In the genomic region with DNA sequence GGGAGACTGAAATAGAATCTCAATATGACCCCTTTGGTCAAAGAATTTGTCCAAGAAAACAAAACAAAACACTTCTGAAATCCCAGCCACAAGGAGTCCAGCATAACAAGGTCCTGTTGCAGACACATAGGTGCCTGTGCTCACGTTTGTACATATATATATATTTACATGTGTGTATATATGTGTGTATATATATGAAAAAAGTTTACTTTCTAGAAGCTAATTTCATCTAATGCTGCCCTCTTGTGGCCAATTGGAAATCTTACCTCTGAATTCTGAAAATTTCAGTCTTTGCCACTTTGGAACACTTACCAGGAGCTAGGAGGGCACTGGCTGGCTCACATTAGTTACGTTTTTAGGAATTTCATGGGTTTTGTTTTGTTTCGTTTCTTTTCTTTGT, we compare ENCODE assay signal across 13 mouse cellular contexts. TPM values are rescaled to one million over a fixed set of nuclear protein-coding genes. Genes with fewer than 3 reads are reported as not detected.
DNase-seq lines count a peak whose midpoint lies in the region; ATAC-seq and TF ChIP-seq lines count a peak whose summit lies in the region.
"Had no signal": no experiment of that assay in that cellular context is flagged by ENCODE, and none has a peak within 500 bp of the region (broad histone marks: within the 10 kb centered on the region; RNA-seq: fewer than 3 reads in every experiment).

No protein-coding gene starts in this region.

- H3K79me2 ChIP-seq in MEL (ENCODE audit: control insufficient read depth, insufficient read depth, low read length, poor library complexity) = no peaks in the 10 kb centered on the region

- no peak overlapping the region for H3K27ac ChIP-seq in forebrain, embryonic 14.5 days (ENCODE audit: low read depth, low read length)
- no peak overlapping the region for H3K27ac ChIP-seq in forebrain, embryonic 10.5 days
- no peak overlapping the region for H3K27ac ChIP-seq in liver, postnatal 0 days (ENCODE audit: low read depth)
- H3K27ac ChIP-seq in liver, embryonic 11.5 days (ENCODE audit: low read depth, low read length) = no peak overlapping the region
- no peak overlapping the region for H3K27ac ChIP-seq in MEL (ENCODE audit: control insufficient read depth, low read depth, low read length)
- H3K27ac ChIP-seq: embryonic facial prominence, embryonic 12.5 days; limb, embryonic 12.5 days had no signal

- H3K4me2 ChIP-seq in forebrain, embryonic 14.5 days (ENCODE audit: low read length) = no peak overlapping the region
- H3K4me2 ChIP-seq in liver, postnatal 0 days (ENCODE audit: low read depth, low read length) = no peak overlapping the region
- H3K4me2 ChIP-seq in liver, embryonic 11.5 days = no peak overlapping the region
- H3K4me2 ChIP-seq: embryonic facial prominence, embryonic 12.5 days; limb, embryonic 12.5 days had no signal

- no peak for TF ChIP-seq EP300 in liver, postnatal 0 days (IDR thresholded peaks at IDR 0.05; ENCODE audit: low read depth)
- TF ChIP-seq EP300 in MEL (IDR thresholded peaks at IDR 0.05; ENCODE audit: low read depth in 1 of 2, low read length in 2 of 2) = no peak

- WGBS in forebrain, embryonic 14.5 days = 21% methylated on average over 3 of the region's 3 CpGs
- WGBS in forebrain, embryonic 10.5 days = 30% methylated on average over 3 of the region's 3 CpGs
- WGBS in liver, postnatal 0 days (ENCODE audit: insufficient replicate concordance) = 11% methylated on average over 3 of the region's 3 CpGs
- WGBS in liver, embryonic 11.5 days = 19% methylated on average over 3 of the region's 3 CpGs

- H3K4me1 ChIP-seq in forebrain, embryonic 14.5 days (ENCODE audit: control insufficient read depth, insufficient read depth, low read length) = no peaks in the 10 kb centered on the region
- no peaks in the 10 kb centered on the region for H3K4me1 ChIP-seq in forebrain, embryonic 10.5 days
- 0 out of 2 replicates have a peak, but pooled peaks cover under 1% of the 10 kb centered on the region for H3K4me1 ChIP-seq in liver, postnatal 0 days (ENCODE audit: insufficient read depth)
- H3K4me1 ChIP-seq in liver, embryonic 11.5 days (replicated peaks; ENCODE audit: control insufficient read depth, insufficient read depth, low read length) = no peaks in the 10 kb centered on the region
- H3K4me1 ChIP-seq in MEL (ENCODE audit: control insufficient read depth in 1 of 2, insufficient read depth in 2 of 2, low read length in 2 of 2) = no peaks in the 10 kb centered on the region
- H3K4me1 ChIP-seq: embryonic facial prominence, embryonic 12.5 days; limb, embryonic 12.5 days had no signal

- H3K9ac ChIP-seq in forebrain, embryonic 14.5 days (ENCODE audit: low read length) = no peak overlapping the region
- H3K9ac ChIP-seq in liver, postnatal 0 days (replicated peaks) = no peak overlapping the region
- H3K9ac ChIP-seq in liver, embryonic 11.5 days (ENCODE audit: low read depth, low read length) = no peak overlapping the region
- H3K9ac ChIP-seq in MEL (ENCODE audit: control insufficient read depth, low read depth, low read length, poor library complexity, severe bottlenecking) = no peak overlapping the region
- H3K9ac ChIP-seq: embryonic facial prominence, embryonic 12.5 days; limb, embryonic 12.5 days had no signal

- no peak overlapping the region for H3K4me3 ChIP-seq in forebrain, embryonic 14.5 days (ENCODE audit: low read depth, low read length)
- H3K4me3 ChIP-seq in forebrain, embryonic 10.5 days = no peak overlapping the region
- no peak overlapping the region for H3K4me3 ChIP-seq in liver, postnatal 0 days (ENCODE audit: low read depth, low read length)
- H3K4me3 ChIP-seq in liver, embryonic 11.5 days (ENCODE audit: low read depth, low read length) = no peak overlapping the region
- no peak overlapping the region for H3K4me3 ChIP-seq in MEL (ENCODE audit: control insufficient read depth in 1 of 2, insufficient read depth in 1 of 2, low read depth in 2 of 2, low read length in 2 of 2)
- H3K4me3 ChIP-seq: embryonic facial prominence, embryonic 12.5 days; limb, embryonic 12.5 days had no signal

- no peak for ATAC-seq in forebrain, embryonic 14.5 days
- ATAC-seq in liver, postnatal 0 days = no peak
- no peak for ATAC-seq in liver, embryonic 11.5 days (replicated peaks; ENCODE audit: low FRiP score)
- ATAC-seq in megakaryocyte progenitor cell, adult 5-6 weeks (replicated peaks; ENCODE audit: poor library complexity) = peak; percentile 66

- TF ChIP-seq RAD21 in MEL (IDR thresholded peaks at IDR 0.05; ENCODE audit: low read depth, low read length) = peak; percentile 60

- no peak for TF ChIP-seq POLR2A in MEL (IDR thresholded peaks at IDR 0.05; ENCODE audit: control insufficient read depth in 1 of 2, insufficient read depth in 1 of 2, low read depth in 1 of 2, low read length in 2 of 2, poor library complexity in 1 of 2)

- peak; percentile 66 for DNase-seq in forebrain, embryonic 14.5 days (ENCODE audit: low spot score)
- DNase-seq in forebrain, embryonic 10.5 days (ENCODE audit: extremely low spot score, low spot score) = no peak
- DNase-seq in liver, postnatal 0 days = no peak
- no peak for DNase-seq in liver, embryonic 11.5 days (ENCODE audit: low spot score)
- peak; percentile 59 for DNase-seq in MEL (ENCODE audit: low read depth, low spot score)
- no peak for DNase-seq in urinary bladder, postnatal 10 days (ENCODE audit: low spot score)
- no peak for DNase-seq in layer of hippocampus, postnatal 25 days (ENCODE audit: extremely low spot score in 1 of 2, low spot score in 1 of 2)
- DNase-seq: heart, postnatal 4 days had no signal

- TF ChIP-seq CTCF in liver, postnatal 0 days (IDR thresholded peaks at IDR 0.05; ENCODE audit: low read depth) = peak; percentile 59
- TF ChIP-seq CTCF in MEL (IDR thresholded peaks at IDR 0.05 in 2 of 3, conservative IDR thresholded peaks at IDR 0.05 in 1 of 3; ENCODE audit: control insufficient read depth in 1 of 3, insufficient read depth in 1 of 3, low read depth in 2 of 3, low read length in 3 of 3, poor library complexity in 1 of 3, severe bottlenecking in 1 of 3) = peak; percentile 9 to 70 (median 26); a peak in 5 of 6 replicates

- H3K36me3 ChIP-seq in forebrain, embryonic 14.5 days (ENCODE audit: control insufficient read depth, insufficient read depth, low read length) = no peaks in the 10 kb centered on the region
- no peaks in the 10 kb centered on the region for H3K36me3 ChIP-seq in forebrain, embryonic 10.5 days (replicated peaks)
- no peaks in the 10 kb centered on the region for H3K36me3 ChIP-seq in liver, postnatal 0 days (replicated peaks; ENCODE audit: insufficient read depth, low read length)
- H3K36me3 ChIP-seq in liver, embryonic 11.5 days (ENCODE audit: control insufficient read depth, insufficient read depth, low read length) = no peaks in the 10 kb centered on the region
- no peaks in the 10 kb centered on the region for H3K36me3 ChIP-seq in MEL (ENCODE audit: control insufficient read depth in 1 of 2, insufficient read depth in 2 of 2, low read length in 2 of 2)
- H3K36me3 ChIP-seq: embryonic facial prominence, embryonic 12.5 days; limb, embryonic 12.5 days had no signal

- no peaks in the 10 kb centered on the region for H3K9me3 ChIP-seq in forebrain, embryonic 14.5 days (replicated peaks; ENCODE audit: control insufficient read depth, low read length)
- no peaks in the 10 kb centered on the region for H3K9me3 ChIP-seq in forebrain, embryonic 10.5 days
- no peaks in the 10 kb centered on the region for H3K9me3 ChIP-seq in liver, postnatal 0 days (ENCODE audit: low read length)
- no peaks in the 10 kb centered on the region for H3K9me3 ChIP-seq in liver, embryonic 11.5 days (ENCODE audit: control insufficient read depth, low read length)
- no peaks in the 10 kb centered on the region for H3K9me3 ChIP-seq in MEL (replicated peaks; ENCODE audit: insufficient read depth, low read length)
- H3K9me3 ChIP-seq: embryonic facial prominence, embryonic 12.5 days; limb, embryonic 12.5 days had no signal

- H3K27me3 ChIP-seq in forebrain, embryonic 14.5 days (replicated peaks; ENCODE audit: control insufficient read depth, insufficient read depth, low read length) = no peaks in the 10 kb centered on the region
- no peaks in the 10 kb centered on the region for H3K27me3 ChIP-seq in forebrain, embryonic 10.5 days (ENCODE audit: poor library complexity, severe bottlenecking)
- H3K27me3 ChIP-seq in liver, postnatal 0 days (ENCODE audit: insufficient read depth, low read length) = no peaks in the 10 kb centered on the region
- no peaks in the 10 kb centered on the region for H3K27me3 ChIP-seq in liver, embryonic 11.5 days (replicated peaks; ENCODE audit: control insufficient read depth, insufficient read depth, low read length)
- peaks cover 0 to 14% of the 10 kb centered on the region in 2 experiments for H3K27me3 ChIP-seq in MEL (ENCODE audit: control insufficient read depth in 1 of 2, insufficient read depth in 2 of 2, low read length in 2 of 2)
- H3K27me3 ChIP-seq: embryonic facial prominence, embryonic 12.5 days; limb, embryonic 12.5 days had no signal

TF ChIP-seq in MEL, 35 proteins besides CTCF, POLR2A, EP300 and RAD21 (continues in another document):
- peak; percentile 64 for TF ChIP-seq SMC3 (IDR thresholded peaks at IDR 0.05; ENCODE audit: low read depth, low read length)

RNA-seq across cellular contexts. Expression of a gene that starts 17.7 kb away (rescaled TPM):
- 0.53 and 0.63 TPM in 2 replicates for polyA plus RNA-seq in forebrain, embryonic 14.5 days (2014; fragmentation: Nextera tagmentation; extraction: Ambion mirVana)
- 0.31 and 0.55 TPM in 2 replicates for polyA plus RNA-seq in forebrain, embryonic 10.5 days (2016; fragmentation: Nextera tagmentation; extraction: Ambion mirVana)
- 23.8 and 31.1 TPM in 2 replicates for polyA plus RNA-seq in liver, postnatal 0 days (2015; fragmentation: Nextera tagmentation; extraction: Ambion mirVana)
- 1.6 and 2.1 TPM in 2 replicates for polyA plus RNA-seq in liver, embryonic 11.5 days (2014; fragmentation: Nextera tagmentation; extraction: Ambion mirVana)
- 0.10 and 0.50 TPM in 2 replicates for total RNA-seq in MEL (2012; rRNA removed)
- under 1 TPM in 1 of 2 experiments, not detected in 1; 0.95 TPM for polyA plus RNA-seq in MEL (2012; ENCODE audit: insufficient read depth in 1 of 2, insufficient read length in 2 of 2, low read depth in 1 of 2, low replicate concordance in 2 of 2, missing spikeins in 1 of 2)
- total RNA-seq in megakaryocyte progenitor cell, adult 5-6 weeks (2015) = 22.2 and 27.2 TPM in 2 replicates
- total RNA-seq in megakaryocyte progenitor cell, adult 5-6 weeks (2017) = 21.3 and 27.5 TPM in 2 replicates
- 1 to 10 TPM; 3.1 to 6.4 TPM for total RNA-seq in layer of hippocampus, postnatal 25 days (2021)

RNA-seq across cellular contexts. Expression of a gene that starts 44.8 kb away (rescaled TPM):
- not detected in 2 replicates for polyA plus RNA-seq in forebrain, embryonic 14.5 days (2014; fragmentation: Nextera tagmentation; extraction: Ambion mirVana)
- not detected in 2 replicates for polyA plus RNA-seq in forebrain, embryonic 10.5 days (2016; fragmentation: Nextera tagmentation; extraction: Ambion mirVana)
- polyA plus RNA-seq in liver, postnatal 0 days (2015; fragmentation: Nextera tagmentation; extraction: Ambion mirVana) = 0.06 and 0.23 TPM in 2 replicates
- 0.04 TPM in 1 of 2 replicates, not detected in the other for polyA plus RNA-seq in liver, embryonic 11.5 days (2014; fragmentation: Nextera tagmentation; extraction: Ambion mirVana)
- not detected in 2 replicates for total RNA-seq in MEL (2012; rRNA removed)
- not detected for polyA plus RNA-seq in MEL (2012; ENCODE audit: insufficient read depth in 1 of 2, insufficient read length in 2 of 2, low read depth in 1 of 2, low replicate concordance in 2 of 2, missing spikeins in 1 of 2)
- total RNA-seq in megakaryocyte progenitor cell, adult 5-6 weeks (2015) = not detected in 2 replicates
- total RNA-seq in megakaryocyte progenitor cell, adult 5-6 weeks (2017) = not detected in 2 replicates
- total RNA-seq in layer of hippocampus, postnatal 25 days (2021) = under 1 TPM in 1 of 2 experiments, not detected in 1; 0.12 TPM
- total RNA-seq: ES-E14; heart, postnatal 4 days had no signal
- polyA plus RNA-seq: embryonic facial prominence, embryonic 12.5 days; limb, embryonic 12.5 days; stomach, embryonic 14.5 days had no signal

Comparison
In these comparisons a context has a peak if more than half of its experiments do, and no peak if none do; other contexts are left out.
1. DNase-seq: peak in forebrain, embryonic 14.5 days (single experiment) and MEL (single experiment); none in forebrain, embryonic 10.5 days (single experiment), liver, postnatal 0 days (single experiment), liver, embryonic 11.5 days (single experiment), urinary bladder, postnatal 10 days (single experiment) and layer of hippocampus, postnatal 25 days (0 of 2).